Mouse (Mus musculus): ENCODE results near the gene Xcl1.
"Not testable (repeated sequence)": the region's sequence is repeated elsewhere in the genome, so short reads cannot be mapped to it uniquely, and the experiment has no call there.

Gene Xcl1

DNA sequence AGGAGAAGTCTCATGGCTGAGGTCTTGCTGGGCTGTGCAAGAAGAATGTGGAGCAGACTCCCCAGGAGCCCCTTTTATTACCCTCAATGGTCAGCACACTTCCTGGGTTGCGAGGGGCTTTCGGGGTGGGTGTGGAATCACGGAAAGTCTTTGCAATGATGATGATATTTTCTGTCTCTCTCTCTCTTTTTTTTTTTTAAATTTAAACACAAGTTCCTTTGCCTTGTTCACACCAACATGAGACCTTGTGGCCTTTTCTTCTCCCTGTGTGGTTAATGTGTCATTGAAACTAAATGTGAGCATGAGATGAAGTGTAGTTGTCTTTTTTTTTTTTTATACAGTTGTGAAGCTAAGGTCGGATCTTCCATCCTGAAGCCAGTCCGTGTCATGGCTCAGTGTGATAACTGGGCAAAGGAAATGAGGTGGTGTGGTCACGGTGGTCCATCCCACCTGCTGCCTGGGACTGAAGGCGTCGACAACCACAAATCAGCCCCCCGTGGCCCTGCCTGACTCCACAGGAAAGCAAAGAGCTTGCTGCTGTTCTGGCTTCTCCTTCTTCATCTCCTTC lies at the start of gene Xcl1:
TSS of gene Xcl1 (minus strand) at position 51 of the 568 bp plus-strand sequence.
- DNase-seq (ENCODE audit: low read depth, low spot score), result no peak

DNA sequence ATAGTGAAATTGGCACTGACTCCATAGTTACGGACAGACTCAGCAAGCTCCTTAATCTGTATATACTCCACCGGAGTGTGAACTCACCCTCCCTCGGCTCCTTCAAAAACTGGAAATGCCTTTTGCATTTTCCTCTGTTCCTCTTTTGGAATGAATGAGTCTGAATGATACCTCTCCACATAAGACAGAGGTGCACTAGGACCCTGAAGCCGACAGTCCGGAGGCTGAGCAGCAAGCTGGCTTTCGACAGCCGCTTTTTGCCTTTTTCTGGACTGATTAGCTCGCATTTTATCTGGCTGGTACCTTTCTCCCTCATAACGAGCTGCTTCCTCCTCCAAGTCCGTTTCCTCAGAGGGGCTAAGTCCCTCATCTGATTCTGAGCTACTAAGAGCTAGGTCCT lies 49.4 kb upstream of the Xcl1 start:
- not testable (repeated sequence) for DNase-seq (ENCODE audit: low read depth, low spot score)

DNA sequence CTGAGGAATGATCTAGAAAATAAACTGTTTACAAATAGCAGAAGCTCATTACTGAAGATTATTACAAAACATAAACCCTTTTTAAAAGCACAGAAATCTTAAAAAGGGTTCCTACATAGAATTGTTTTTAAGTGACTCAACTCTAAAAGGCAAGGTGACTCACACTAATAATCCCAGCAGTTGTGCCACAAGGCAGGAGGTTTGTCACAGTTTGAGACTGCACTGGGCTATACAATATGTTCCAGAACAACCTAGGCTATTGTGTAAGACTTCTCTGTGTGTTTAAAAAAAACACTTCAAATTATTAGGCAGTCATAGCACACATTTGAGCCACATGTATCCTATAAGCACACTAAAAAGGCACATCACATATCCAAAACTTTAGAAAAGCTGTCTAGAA lies 42.0 kb upstream of the Xcl1 start:
- peak; percentile 70 for DNase-seq (ENCODE audit: low read depth, low spot score)

DNA sequence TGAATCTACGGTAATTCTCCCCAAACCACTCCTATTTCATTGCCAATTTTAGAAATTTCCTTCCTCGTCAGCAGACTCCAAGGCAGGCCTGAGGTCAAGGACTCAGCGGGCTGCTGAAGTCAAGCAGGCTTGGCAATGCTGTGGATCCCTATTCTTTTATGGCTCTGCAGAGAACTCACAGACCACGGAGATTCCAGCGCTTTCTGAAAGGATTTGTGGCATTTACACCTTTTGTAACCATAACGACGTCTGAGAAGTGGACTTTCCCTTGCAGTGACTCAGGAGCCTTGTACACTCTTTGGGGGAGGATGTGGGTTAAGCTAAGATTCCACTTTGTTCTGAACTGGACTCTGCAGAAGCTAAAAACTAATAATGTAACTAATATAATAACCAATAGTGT lies 40.4 kb upstream of the Xcl1 start:
- peak; percentile 65 for DNase-seq (ENCODE audit: low read depth, low spot score)

DNA sequence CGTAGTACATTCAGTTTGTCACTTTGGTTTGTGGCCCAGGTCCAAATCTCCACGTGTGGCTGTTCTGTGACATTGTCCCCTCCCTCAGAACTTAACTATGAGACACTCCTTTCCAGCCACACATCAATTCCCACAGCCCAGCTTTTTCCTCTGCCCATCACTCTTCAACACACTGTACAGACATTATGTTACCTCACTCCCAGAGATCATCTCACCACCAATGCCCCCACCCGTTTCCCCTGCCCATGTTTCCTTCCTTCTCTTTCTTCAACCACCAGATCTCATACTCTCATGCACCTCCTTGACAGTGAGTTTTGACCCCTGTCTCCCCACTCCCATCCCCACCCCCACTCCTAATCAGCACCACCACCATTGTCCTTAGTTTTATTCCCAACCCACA lies 39.9 kb upstream of the Xcl1 start:
- no peak for DNase-seq (ENCODE audit: low read depth, low spot score)

DNA sequence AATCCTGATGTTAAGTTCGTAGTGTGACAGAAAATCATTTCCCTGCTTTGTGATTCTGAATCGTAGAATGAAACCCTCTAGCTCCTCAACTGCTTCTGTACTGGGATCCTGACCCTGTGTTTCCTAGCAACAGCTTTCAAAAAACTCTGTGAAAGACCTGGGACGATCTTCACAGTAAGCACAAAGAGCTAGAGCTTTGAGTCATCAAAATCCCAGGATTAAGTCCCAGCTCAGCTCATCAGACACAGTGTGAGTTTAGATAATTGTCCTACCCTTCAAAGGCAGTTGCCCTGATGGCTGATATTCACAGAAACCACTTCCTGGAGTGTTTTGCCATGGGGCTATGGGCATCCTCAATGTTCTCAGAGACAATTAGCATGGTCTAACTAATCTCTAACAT lies 38.5 kb upstream of the Xcl1 start:
- DNase-seq (ENCODE audit: low read depth, low spot score), result no peak

DNA sequence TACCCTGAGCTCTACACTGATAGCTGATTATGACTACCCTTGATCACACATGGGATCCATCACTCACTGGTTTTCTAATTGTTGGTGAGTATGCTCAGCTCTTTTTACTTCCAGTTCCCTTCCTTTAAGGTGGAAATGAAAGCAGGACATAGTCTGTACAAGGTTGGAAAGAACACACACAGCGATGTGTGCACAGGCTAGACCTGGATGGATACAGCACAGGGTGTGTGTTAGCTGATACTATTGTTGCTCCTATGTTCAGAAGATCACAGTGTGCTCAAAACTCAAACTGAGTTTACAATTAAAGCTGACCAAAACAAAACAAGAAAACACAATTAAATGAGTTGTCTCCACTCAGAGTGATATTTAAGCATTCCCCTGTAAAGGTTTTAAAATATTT lies 38.0 kb upstream of the Xcl1 start:
- DNase-seq (ENCODE audit: low read depth, low spot score), result no peak

DNA sequence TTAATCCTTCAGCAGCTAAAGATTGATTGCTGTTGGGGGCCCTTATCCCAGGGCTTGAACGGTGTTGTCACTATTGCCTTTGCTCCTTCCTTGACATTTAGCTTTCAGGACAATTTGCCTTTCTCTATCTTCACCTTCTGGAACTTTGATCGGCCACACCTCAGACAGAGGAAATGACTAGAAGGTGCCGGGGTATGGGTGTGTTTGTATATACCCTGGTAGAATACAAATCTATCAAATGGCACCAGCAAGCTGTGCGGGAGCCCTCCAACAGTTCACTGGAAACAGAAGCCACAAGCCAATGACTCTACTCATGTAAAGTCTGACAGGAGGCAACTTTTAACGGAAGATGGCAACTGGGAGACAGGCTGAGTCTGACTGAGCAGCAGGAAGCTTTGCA lies 37.4 kb upstream of the Xcl1 start:
- DNase-seq (ENCODE audit: low read depth, low spot score), result no peak

DNA sequence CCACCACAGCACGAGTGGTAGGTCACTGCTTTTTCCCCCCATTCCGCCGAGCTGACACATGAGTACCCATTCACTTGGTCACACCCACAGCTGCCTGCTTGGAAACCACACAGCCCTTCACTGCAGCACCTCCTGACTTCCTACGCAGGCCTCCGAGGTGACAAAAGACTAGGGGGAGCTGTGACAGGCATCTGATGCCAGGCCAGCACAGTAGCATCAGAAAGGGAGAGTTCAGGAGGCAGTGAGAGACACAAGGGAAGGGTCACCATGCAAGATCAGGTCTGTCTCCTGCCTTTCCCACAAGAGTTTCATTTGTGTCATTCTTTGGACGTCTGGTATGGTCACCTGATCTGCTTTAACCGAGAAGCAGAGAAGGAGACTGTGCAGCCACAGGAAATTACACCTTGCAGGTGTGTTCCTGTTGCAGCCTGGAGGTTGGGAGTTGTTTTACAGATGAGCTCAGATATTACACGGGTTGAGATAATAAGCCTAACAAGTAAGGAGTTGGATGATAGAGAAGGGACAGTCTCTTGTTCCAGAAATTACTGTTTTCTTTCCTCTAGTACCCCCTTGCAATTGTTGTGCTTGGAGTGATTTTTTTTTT lies 30.9 kb upstream of the Xcl1 start:
- no peak for DNase-seq (ENCODE audit: low read depth, low spot score)

DNA sequence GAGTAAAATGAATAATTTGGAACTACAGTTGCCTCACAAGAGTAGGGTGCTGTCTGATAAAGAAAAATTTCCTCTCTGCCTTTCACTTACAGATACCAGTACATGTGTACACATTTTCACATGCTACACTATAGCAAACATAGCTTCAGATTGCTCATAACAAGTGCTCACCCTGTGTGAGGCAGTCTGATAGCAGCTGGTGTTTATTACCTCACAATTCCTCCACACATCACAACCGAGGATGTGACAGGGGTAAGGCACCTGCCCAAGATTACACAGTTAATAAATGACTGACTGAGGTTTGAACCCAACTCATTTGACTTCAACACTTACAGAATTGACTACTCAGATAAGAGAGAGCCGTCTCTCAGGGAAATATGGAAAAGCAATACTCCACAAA lies 25.3 kb upstream of the Xcl1 start:
- DNase-seq (ENCODE audit: low read depth, low spot score), result no peak

DNA sequence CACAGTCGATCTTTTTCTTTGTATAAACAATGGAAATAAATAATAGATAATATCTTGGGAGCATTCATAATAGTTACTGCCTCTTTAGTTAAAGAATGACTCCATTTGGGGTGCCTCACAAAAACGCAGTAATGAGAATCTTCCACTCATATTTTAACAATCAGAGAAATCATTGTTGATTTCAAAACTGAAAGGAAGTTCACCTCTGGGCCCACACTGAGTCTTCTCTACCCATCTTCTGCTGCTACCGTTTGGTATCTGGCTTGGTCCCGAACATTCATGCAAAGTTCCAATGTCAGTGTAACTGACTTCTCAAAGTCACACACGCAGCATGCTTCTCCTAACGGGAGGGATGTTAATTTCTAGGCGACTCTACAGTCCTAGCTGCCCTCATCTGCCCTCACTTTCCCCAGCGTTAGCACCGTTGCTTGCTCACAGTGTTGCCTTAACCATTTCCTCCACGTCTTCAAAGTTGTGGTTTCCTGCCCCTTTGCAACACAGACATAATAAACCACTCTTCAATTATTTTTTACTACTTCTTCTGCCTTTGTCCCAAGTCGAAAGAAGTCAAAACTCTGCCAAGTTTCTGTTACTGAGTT lies 24.6 kb upstream of the Xcl1 start:
- DNase-seq (ENCODE audit: low read depth, low spot score), result no peak

DNA sequence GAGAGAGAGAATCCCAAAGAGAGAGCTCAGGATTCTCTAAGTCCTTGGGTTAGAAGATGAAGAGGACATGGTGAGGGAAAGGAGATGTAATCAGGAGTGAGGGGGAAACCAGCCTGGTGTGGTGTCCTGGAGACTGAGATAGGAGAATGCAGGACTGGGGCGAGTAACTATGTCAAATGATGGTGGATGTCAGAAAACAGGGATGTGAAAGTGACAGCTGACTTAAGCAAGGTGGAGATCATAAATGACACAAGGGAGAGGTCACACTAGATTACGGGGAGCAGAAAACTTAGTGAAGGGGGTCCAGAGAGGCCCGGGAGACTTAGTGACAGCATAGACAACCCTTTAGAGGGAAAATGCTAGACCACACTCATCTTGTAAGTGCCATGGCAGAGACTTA lies 23.8 kb upstream of the Xcl1 start:
- no peak for DNase-seq (ENCODE audit: low read depth, low spot score)

DNA sequence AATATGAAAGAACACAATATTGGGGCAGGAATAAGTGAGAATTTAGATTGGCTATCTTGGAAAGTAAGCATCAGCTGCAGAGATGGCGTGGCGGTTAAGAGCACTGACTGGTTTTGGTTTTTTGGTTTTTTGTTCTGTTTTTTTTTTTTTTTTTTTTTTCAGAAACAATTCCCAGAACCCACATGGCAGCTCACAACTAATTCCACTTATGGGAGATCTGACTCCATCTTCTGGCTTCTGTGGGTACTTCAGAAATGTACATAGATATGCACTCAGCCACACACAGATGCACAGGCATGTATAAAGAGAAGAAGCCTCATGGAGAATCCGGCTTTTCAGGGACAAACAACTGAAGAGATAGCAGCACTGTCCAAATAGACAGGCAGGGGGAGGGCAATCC lies 22.6 kb upstream of the Xcl1 start:
- DNase-seq (ENCODE audit: low read depth, low spot score), result peak; percentile 29

DNA sequence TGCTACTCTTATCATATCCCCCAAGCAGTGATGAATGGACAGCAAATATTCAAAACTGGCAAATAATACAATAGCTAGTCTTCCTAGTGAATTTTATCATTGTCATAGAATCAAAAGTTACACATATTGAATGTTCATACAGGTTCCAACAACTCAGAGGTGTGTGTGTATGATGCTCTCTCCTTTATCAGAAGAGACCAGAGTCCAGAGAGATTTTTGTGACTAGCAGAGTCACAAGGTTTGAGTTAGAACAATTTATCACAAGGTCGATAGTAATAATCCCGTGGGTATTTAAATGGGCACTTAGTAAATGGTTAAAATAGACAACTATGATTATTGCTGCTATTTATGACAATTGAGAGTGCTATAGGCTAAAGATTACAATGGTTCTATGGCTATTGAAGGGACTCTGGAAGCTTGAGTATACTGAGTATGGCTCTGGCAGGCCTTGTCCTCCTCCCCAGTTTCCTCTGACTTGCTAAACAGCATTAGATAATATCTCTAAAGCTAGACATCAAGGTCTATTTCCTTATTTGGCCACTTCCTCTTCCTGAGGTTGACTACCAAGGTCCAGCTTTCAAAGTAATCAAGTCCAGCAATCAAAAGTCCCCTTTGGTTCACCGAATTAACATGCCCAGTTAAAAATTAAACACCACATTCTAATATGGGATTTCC lies 21.5 kb upstream of the Xcl1 start:
- DNase-seq (ENCODE audit: low read depth, low spot score), result no peak

DNA sequence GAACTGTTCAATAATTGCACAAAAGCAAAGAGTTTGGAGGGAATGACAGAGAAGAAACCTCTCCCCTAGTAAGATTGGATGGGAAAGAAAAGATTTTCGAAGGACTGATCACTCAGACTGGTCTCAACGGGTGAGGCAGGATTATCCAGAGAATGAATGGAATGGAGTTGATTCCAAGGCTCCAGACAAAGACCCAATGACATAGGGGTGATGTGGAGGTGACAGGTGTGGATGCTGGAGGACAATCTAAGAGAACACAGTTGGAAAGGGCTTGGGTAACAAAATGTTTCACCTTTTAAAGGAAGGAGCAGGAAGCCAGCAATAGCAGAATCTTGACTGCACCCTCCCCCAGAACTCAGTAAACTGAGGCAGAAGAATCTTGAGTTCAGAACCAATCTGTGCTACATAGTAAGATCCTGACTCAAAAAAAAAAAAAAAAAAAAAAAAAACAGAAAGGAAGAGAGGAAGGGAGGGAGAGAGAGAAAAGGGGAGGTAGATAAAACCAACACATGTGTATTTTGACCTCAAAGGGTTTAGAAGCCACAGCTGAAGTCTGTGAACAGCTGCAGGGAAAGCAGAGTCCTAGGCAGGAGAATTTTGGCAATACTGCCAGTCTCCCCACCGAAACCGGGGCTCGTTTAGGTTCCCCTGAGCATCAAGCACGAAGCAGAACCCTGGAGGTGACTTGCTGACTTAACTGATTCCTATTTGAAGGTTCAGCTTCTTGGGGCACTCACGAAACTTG lies 20.3 kb upstream of the Xcl1 start:
- no peak for DNase-seq (ENCODE audit: low read depth, low spot score)

DNA sequence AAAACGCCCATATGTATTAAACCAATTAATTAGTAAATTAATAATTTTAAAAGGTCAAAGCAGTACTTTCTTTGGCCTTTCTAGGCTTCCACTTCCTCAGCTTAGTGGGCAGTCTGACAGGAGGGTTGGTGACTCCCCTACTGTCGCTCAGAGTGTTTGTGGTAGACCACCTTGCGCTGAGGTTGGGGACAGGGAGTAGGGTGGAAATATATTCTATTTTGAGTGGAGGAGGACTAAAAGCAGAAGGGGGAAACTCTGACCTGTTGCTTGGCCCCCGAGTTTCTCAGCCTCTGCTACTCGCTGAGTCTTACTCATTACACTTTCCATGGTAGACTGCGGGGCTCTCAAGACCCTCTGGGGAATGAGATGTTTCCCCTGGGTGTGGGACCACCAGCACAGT lies 18.2 kb upstream of the Xcl1 start:
- DNase-seq (ENCODE audit: low read depth, low spot score), result no peak

DNA sequence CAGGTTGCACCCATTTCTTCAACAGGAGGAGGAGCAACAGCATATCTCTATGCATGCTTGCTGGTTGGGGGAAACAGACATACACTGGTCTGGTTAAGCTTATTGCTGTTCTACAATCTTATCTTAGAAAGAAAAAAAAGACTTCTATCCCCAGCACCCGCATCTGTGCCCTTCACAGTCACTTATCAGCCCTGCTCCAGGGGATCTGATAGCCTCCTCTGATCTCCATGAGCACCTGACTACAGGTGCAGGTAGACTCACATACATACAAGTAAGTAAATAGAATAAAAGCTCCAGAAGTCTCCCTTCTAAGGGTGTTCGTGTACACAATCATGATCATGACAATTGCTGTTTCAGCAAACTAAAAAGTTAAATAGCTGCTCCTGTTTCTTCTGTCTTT lies 733 bp upstream of the Xcl1 start:
- no peak for DNase-seq (ENCODE audit: low read depth, low spot score)

DNA sequence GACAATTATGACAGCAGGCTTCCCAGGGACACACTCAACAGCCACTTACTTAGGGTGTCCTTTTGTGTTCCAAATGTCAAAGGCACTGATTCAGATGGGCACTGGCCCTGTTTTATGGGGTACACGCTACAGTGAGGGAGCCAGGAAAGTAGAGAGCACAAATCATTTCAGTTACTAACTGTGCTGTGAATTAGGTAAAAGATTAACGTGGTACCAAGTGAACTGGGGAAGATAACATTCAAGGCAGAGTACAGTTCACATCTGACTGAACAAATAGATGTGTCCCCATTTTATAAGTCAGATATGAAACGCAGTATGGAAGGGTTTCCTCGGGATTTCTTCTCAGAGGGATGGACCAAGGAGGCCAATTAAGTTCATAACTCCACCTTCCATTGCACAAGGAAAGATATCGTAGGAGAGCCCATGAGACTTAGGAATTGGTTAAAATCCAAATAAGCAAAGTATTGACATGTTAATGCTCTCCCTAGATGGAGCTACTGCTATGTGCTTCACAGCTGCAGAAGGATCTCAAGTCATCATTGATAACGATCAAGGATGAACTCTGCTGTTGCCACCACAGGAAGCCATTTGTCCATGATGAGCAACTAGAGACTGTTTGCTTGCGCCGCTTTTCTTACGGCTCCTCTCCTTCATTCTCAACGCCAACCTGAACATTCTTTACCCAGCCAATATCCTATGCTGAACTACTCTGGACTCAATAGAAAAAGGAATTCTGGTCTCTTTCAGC lies 1.7 kb downstream of the Xcl1 start:
- DNase-seq (ENCODE audit: low read depth, low spot score), result no peak

DNA sequence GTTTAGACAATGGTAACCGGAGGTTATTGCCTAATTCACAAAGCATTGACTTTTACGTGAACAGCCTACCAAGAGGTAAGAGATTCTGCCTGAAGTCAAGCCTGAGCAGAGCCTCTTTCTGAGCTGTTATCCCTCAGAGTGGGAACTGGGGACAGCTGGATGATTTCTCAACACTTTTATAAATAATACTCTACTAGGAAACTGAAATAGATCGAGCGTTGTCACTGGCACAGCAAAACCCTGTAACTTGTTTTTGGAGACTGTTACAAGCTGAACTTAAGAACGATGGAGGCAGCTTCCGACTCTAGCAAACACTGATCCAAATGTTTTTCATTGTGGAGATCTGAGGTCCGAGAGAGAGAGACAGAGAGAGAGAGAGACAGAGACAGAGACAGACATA lies 4.2 kb downstream of the Xcl1 start:
- no peak for DNase-seq (ENCODE audit: low read depth, low spot score)

DNA sequence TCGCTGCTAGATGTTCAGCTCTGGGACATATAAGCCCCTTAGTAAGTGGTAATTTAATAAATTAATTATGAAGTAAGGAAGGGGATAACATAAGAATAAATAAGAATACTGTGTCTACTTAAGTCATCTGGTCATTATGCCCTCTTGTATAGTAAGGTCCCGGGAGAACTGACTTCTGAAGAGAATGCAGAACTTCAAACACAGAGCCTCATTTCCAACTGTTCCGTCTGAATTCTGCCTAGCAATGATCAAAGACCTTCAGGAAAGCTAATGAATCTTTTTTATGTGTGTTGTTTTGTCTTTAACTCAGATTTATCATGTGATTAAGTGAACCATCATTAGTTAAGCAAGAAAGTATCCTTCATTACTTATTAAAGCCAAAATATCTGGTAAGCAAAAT lies 5.3 kb downstream of the Xcl1 start:
- DNase-seq (ENCODE audit: low read depth, low spot score), result no peak

DNA sequence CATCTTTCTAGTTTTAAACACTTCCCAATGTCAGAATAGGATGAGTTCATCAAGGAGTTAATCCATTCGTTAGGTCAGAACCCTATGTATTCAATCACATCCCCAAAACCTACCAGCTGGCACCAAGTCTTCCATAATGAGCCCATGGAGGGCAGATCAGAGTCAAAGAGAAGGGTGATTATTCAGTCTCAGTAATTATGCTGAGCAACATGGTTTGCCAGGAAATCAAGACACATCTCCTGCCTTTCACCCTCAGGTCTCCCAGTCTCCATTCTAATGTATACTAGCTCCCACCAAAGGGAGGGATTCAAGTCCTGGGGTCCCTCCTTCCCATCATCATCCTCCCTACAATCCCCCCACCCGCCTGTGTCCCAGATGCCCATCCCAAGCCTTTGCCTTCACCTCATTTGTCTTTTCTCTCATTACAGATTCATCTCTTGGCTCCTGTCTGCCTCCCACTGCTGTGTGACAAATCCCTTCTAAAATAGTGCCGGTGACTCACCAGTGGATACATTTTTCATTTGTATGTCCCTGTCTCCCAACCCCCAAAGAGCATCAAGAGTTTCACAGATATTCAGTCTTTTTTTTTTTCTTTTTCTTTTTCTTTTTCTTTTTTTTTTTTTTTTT lies 8.7 kb downstream of the Xcl1 start:
- DNase-seq (ENCODE audit: low read depth, low spot score), result peak; percentile 82
